Mouse (Mus musculus): ENCODE results near the gene Rapsn.
A peak's percentile ranks its signal among the peaks of the same experiment; 100 is the strongest.

Gene Rapsn

DNA sequence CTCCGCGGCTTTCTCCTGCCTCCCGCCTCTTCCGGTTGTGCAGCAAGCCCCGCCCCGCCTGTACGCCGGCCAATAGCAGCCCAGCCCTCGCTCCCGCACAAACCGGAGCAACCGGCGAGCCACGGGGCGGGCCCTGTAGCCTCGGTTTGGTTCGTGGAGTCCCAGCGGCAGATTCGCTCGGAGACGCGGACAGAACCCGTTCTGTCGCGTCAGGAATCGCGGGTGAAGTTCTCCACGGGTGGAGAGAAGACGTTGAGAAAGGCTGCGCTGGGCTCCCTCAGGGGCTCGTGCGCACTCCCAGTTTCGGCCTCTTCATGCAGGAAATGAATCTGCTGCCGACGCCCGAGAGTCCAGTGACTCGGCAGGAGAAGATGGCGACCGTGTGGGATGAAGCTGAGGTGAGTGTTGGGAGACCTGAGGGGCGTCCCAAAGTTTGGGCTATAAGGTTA, 18.5 kb downstream of the Rapsn start, which contains the start of gene Psmc3:
Psmc3 (plus strand) TSS at position 76 of the 449 bp plus-strand sequence.
- peak; percentile 99 for DNase-seq

DNA sequence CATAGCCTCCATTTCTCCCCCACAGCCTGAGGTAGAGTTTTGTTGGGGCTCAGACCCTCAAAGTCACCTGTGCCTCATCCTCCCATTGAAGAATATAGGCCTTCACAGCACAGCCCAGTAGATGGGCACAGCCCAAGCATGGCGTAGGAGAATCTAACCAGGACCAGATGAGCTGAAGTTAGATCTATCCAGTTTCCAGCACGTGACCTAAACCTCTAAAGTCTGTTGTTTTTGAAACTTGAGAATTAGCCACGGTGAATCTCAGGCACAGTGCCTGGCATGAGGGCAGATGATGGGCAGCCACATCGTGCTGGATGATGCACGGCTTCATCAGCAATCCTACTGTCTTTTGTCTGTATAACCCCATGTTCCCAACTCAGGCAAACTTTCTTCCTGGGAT, 23.0 kb downstream of the Rapsn start:
- DNase-seq, result no peak

- no peak for DNase-seq
Measured at GRCm38 (mm10) chr2:91059376-91059775, 24.0 kb downstream of the Rapsn start.

GRCm38 (mm10) chr2:91060544-91061355, 25.3 kb downstream of the Rapsn start:
- peak; percentile 91 for DNase-seq

- peak; percentile 97 for DNase-seq
Measured at GRCm38 (mm10) chr2:91061849-91062481, 26.5 kb downstream of the Rapsn start.

DNA sequence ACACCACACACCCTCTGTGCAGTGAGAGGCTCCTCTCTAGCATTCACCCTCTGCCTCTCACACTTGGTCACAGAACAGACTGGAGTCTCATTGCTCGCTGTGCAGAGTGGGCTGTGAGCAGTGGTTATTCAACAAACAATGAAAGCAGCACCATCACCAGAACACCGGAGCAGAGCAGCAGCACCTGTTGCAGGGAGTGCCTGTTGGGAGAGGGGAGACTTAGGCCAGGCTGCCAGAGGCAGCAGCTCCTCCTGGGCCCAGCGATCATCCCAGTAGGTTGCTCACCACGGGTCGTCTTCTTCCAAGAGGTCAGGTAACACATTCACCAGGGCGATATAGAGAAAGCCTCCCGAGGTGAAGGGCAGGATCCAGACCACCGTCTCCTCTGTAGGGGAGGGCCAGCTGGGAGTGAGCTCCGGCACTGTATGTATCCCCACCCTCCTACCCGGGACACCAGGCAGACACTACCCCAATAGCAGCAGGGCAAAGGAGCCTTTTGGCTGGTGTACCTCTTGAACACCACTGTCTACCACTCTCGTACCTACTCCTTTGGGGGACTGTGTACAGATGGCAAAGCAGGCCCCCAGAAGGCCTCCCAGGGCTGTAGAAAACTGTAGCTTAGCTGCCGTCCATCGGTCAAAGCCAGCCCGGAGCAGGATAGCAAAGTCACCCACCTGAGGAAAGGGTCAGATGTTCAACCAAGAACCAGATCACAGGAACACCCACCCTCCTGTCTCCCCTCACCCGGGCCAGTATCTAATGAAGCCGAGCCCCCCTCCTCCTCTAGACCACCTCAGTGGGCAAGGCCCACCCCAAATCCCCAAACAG, 27.6 kb downstream of the Rapsn start:
- peak; percentile 92 for DNase-seq

DNA sequence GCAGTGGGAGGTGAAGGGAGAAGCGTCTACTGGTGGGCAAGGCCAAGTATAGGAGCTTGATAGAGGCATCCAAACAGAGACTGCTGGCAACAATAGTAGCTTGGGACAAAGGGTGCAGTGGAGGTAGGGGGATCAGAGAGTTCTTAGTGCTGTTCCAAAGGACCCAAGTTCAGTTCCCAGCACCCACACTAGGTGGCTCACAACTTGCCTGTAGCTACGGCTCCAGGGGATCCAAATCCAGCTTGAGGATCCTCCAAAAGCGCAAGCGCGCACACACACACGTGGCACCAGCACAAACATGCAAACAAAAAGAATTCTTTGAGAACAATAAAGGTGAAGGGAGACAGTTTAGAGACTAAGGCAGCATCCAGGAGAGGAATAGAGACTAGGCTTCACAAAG, 28.8 kb downstream of the Rapsn start:
- no peak for DNase-seq

- DNase-seq, result peak; percentile 94
Measured at GRCm38 (mm10) chr2:91065544-91065943, 30.1 kb downstream of the Rapsn start.

DNA sequence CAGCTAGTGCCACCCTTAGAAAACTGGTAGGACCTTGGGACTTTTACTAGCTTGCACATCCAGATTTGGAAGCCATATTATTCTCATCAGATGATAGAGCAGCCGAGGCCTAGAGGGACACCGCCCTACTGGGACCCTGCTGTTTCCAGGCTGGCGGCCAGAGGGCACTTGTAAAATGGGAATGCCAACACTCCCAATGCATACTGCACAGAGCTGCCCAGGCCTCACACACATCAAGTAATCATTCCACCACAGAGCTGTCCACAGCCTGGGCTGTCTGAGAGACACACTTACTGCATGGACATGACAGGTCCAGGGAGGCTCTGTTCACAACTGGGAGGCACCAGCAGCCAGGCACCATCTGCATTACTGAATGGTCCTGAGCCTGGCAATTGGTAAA, 31.0 kb downstream of the Rapsn start:
- peak; percentile 93 for DNase-seq

DNA sequence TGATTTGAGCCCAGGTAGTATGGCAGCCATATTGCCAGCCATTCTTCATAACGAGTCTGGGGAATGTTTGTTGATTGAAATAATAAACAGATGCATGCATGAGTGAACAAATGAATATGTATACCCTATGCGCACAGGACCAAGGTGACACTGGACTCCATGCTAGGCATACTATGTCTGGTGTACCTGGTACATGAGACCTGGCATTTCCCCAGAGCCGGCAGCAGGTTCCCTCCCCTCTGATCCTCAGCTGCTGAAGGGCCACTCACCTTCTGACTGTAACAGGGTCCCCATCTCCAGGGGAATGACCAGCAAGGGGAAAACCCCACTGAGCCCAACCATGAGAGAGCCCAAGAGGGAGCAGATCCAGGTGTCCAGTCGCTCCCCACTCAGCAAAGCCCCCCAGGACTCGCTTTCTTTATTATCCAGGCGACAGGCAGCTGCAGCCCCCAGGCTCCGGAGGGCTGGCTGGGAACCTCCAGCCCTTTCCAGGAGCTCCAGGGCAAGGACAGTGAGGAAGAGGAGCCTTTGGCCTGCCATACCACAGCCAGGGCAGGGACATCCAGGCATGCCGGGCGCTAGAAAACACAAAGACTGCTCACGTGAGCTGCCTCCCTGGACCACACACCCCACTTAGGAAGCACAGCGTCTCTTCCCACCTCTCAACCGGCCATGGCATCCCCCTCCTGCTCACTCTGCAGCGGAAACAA, 32.9 kb downstream of the Rapsn start:
- peak; percentile 93 for DNase-seq

GRCm38 (mm10) chr2:91068872-91069165, 33.4 kb downstream of the Rapsn start:
- peak; percentile 95 for DNase-seq

DNA sequence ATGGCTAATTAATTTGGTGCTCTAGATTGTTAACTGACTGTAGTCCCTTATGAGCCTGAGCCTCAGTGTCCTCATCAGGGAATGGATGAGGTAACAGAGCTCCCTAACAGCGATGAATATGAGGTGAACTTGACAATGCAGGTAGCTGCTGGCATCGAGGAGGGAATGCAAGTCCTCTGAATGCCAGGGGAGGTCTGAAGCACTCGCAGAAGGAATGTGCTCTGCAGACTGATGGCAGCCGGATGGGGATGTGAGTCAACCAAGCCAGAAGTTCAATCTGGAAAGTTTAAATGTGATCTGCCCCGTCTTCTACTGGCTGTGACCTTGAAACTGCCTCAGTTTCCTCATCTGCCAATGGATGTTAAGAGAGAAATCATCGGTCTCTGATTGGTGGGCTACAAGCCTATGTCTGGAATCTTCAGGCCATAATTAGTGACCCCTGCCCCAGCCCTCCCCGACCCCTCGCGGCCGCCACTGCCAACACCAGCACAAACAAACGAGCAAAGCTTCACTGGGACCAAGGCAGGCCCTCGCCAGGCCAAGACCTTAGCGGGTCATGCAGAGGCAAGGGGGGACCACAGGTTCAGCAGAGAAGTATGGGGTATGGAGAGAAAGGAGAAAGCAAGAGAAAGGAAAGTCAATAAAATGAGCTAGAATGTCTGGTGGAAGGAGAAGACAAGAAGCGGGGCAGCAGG, 34.0 kb downstream of the Rapsn start:
- peak; percentile 96 for DNase-seq

DNA sequence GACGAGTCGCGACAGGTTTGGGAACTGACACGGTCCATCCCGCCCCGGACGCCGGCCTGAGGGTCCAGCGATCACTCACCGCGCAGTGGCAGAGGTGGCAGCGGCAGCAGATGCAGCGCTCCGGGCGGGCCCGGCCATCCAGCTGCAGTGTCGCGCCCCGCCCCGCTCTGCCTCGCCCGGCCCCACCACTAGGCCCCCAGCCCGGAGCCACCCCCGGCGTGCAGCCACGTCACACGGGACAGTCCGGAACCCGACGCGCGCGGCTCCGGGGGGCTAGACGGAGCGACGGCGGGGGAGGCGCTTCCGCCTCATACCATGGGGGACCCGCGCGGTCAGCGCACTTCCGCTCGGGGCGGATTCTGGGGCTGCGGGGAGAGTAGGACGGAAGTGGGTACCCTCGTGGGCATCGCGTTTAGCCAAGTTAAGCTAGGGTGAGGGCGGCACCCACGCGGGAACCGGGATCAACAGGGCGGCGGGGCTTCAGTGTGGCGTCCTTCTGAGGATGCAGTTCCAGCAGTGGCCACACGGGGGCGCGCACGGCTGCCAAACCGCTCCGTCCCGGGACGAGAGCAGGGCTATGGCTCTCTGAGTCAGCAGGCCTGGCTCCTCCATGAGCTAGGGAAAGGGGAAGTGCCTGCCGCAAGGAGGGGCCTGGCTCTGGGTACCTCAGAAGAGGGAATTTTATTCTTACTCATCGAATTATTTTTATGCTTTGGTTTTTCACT, 34.8 kb downstream of the Rapsn start, which contains the start of gene Slc39a13:
Slc39a13 (minus strand) TSS at position 342 of the 725 bp plus-strand sequence.
- DNase-seq, result peak; percentile 100

DNA sequence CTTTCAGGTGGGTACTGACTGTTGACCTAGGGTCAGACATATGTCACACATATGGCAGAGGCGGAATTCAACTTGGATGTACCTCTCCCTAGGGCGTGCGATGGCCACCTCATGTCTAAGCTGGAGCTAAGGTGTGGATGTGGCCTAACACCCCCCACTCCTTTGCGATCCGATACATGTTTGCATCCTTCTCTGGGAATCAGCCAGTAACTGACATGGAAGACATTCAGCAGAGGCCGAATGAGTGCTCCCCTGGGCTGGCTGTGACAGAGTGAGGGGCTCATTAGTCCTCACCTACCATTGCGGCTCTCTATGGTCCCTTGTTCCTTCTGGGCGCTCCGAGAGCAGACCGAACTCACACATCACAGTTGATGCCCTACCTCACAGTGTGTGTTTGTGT, 35.6 kb downstream of the Rapsn start:
- peak; percentile 94 for DNase-seq

DNA sequence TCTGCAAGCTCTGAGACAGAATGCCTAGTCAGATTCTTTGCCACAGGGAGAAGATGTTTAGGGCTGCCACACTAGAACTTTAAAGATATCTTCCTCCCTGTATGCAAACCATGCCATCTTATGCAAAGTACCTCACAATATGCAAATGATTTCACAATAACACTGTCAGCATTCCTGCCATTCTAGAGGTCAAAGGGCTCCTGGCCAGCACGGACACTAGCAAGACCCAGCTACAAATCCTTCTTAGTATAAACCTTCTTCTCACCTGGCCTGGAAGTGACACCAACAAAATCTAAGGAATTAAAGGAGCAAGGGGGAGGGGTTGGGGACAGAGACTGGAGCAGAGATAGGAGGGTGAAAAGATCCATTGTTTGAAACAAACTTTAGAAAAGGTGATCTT, 36.7 kb downstream of the Rapsn start:
- DNase-seq, result no peak

DNA sequence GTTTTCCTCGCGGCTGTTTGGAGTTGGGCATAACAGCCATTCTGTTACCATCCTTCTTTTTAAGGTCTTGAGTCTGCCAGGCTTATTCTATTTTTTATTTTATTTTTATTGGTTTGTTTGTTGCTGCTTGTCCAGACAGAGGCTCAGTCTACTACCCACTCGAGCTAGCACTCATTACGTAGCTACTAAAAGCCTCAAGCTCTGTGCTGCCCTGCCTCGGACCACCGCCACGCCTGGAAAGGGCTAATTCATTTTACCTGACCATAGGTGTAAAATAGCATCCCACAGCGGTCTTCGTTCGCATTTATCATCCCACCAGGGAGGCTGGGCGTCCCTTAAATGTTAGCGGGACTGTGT, 42.5 kb downstream of the Rapsn start:
- DNase-seq, result no peak

- DNase-seq, result peak; percentile 91
Measured at GRCm38 (mm10) chr2:91078314-91079025, 43.0 kb downstream of the Rapsn start.

GRCm38 (mm10) chr2:91079026-91079384, 43.6 kb downstream of the Rapsn start:
- DNase-seq, result no peak

DNA sequence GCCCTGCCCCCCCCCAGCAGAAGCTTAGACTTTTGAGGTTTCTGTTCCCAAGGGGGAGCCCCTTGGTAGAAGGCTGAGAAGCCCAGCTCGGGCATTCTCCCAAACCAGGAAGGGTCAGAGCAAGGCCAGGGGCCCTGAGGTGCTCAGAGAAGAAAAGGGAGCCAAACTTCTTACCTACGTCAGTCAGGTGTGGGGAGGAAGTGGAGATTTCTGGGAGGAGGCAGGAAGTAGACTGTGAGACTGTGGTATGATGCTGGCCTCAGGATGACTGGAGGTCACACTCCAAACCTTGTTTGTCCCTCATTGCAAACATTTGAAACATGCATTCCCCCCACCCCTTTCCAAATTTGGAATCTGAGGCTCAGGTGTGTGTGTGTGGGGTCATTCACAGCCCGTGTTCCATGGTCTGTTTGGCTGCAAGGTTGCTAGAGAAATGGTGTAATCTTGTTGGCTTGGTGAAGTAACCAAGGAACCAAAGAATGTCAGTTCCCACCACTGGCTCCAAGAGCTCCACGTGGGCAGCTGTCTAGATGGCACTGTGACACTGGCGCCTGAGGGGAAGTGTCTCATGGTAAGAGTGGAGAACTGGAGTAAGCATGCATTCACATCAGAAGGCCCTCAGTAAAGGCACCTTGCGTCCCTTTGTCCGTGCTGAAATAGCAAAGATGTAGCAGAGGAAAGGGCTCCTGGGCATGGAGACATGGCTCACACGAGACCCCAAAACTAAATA, 45.5 kb downstream of the Rapsn start:
- peak; percentile 92 for DNase-seq
